Mouse (Mus musculus) urinary bladder, postnatal 36 days (tissue): ENCODE measurements around the gene Dlg2.
A peak's percentile ranks its signal among the peaks of the same experiment; 100 is the strongest.

Source experiments
- DNase-seq, 2 experiments: peaks; one replicate each; pipeline ENCODE4 v3.0.0; 2022; ENCODE audit warnings: low spot score in 2 of 2, mixed read lengths in 1 of 2

The Dlg2 gene

GRCm38 (mm10) chr7:92180029-92180428 lies 1703.6 kb downstream of the Dlg2 start:
- DNase-seq: no peak

- DNase-seq: peak; percentile 1 to 6
Measured at GRCm38 (mm10) chr7:92180591-92181587, 1704.4 kb downstream of the Dlg2 start.

GRCm38 (mm10) chr7:92181959-92182612 lies 1705.6 kb downstream of the Dlg2 start:
- no peak for DNase-seq

- DNase-seq: no peak
Measured at GRCm38 (mm10) chr7:92184371-92185059, 1708.0 kb downstream of the Dlg2 start.

GRCm38 (mm10) chr7:92186341-92186740 lies 1709.9 kb downstream of the Dlg2 start:
- no peak for DNase-seq

GRCm38 (mm10) chr7:92189149-92189548 lies 1712.7 kb downstream of the Dlg2 start:
- no peak for DNase-seq

GRCm38 (mm10) chr7:92196004-92196403 lies 1719.5 kb downstream of the Dlg2 start:
- no peak for DNase-seq

GRCm38 (mm10) chr7:92197621-92198020 lies 1721.1 kb downstream of the Dlg2 start:
- no peak for DNase-seq

- DNase-seq: no peak
Measured at GRCm38 (mm10) chr7:92199131-92199530, 1722.7 kb downstream of the Dlg2 start.

GRCm38 (mm10) chr7:92210701-92211100 lies 1734.2 kb downstream of the Dlg2 start:
- no peak for DNase-seq

- peak in 1 of 2 experiments; percentile 2 for DNase-seq
Measured at GRCm38 (mm10) chr7:92213751-92214150, 1737.3 kb downstream of the Dlg2 start.

GRCm38 (mm10) chr7:92218171-92218570 lies 1741.7 kb downstream of the Dlg2 start:
- no peak for DNase-seq

GRCm38 (mm10) chr7:92220619-92221018 lies 1744.1 kb downstream of the Dlg2 start:
- DNase-seq: no peak

- no peak for DNase-seq
Measured at GRCm38 (mm10) chr7:92234476-92235202, 1758.2 kb downstream of the Dlg2 start.

GRCm38 (mm10) chr7:92235541-92236031 lies 1759.1 kb downstream of the Dlg2 start:
- no peak for DNase-seq

GRCm38 (mm10) chr7:92240908-92241307 lies 1764.4 kb downstream of the Dlg2 start:
- no peak for DNase-seq

GRCm38 (mm10) chr7:92247594-92247993 lies 1771.1 kb downstream of the Dlg2 start:
- DNase-seq: no peak

- DNase-seq: no peak
Measured at GRCm38 (mm10) chr7:92248619-92249018, 1772.1 kb downstream of the Dlg2 start.

GRCm38 (mm10) chr7:92258148-92258547 lies 1781.7 kb downstream of the Dlg2 start:
- DNase-seq: no peak

GRCm38 (mm10) chr7:92258701-92259100 lies 1782.2 kb downstream of the Dlg2 start:
- DNase-seq: no peak

GRCm38 (mm10) chr7:92264325-92264724 lies 1787.9 kb downstream of the Dlg2 start:
- DNase-seq: no peak
